Mouse (Mus musculus) heart, embryonic 16.5 days (tissue): ENCODE measurements around the gene Zc3hav1. TPM values are rescaled to one million over a fixed set of nuclear protein-coding genes. Genes with fewer than 3 reads are reported as not detected.

ENCODE experiments used
- ATAC-seq: fragments of 200-750 bp; cut with Nextera tagmentation; replicated peaks from 2 replicates; pipeline ENCODE4 v1.8.0; 2017; ENCODE audit warnings: moderate number of reproducible peaks; ENCODE audit not compliant: insufficient read depth, low FRiP score; ENCODE audit errors: extremely low read depth
- H3K27ac ChIP-seq: fragments of 300-500 bp; sonication (generic); 2 replicates; pipeline ENCODE4 v1.5.1; 2014; ENCODE audit warnings: mild to moderate bottlenecking, low read length, control low read depth, moderate library complexity
- H3K27me3 ChIP-seq: fragments of 300-500 bp; sonication (generic); 2 replicates; pipeline ENCODE4 v1.6.1; 2014; ENCODE audit warnings: low read length, mixed read lengths; ENCODE audit not compliant: control insufficient read depth, insufficient read depth
- H3K36me3 ChIP-seq: fragments of 300-500 bp; sonication (generic); 2 replicates; pipeline ENCODE4 v1.6.1; 2014; ENCODE audit not compliant: control insufficient read depth, insufficient read depth
- H3K4me1 ChIP-seq: fragments of 300-500 bp; sonication (generic); 2 replicates; pipeline ENCODE4 v1.6.1; 2014; ENCODE audit warnings: low read length, mixed read lengths; ENCODE audit not compliant: control insufficient read depth, insufficient read depth
- H3K4me2 ChIP-seq: fragments of 300-500 bp; sonication (generic); 2 replicates; pipeline ENCODE4 v1.6.1; 2014; ENCODE audit warnings: low read depth, mild to moderate bottlenecking, control low read depth, low read length
- H3K4me3 ChIP-seq: fragments of 300-500 bp; sonication (generic); 2 replicates; pipeline ENCODE4 v1.5.1; 2014; ENCODE audit warnings: mild to moderate bottlenecking, control low read depth, low read length
- H3K9ac ChIP-seq: fragments of 300-500 bp; sonication (generic); 2 replicates; pipeline ENCODE4 v1.6.1; 2014; ENCODE audit warnings: low read length, control low read depth
- H3K9me3 ChIP-seq: fragments of 300-500 bp; sonication (generic); replicated peaks from 2 replicates; pipeline ENCODE4 v1.6.1; 2016; ENCODE audit warnings: low read length; ENCODE audit not compliant: control insufficient read depth
- WGBS: fragments of 180-500 bp; shearing (Covaris S2); extraction: QIAGEN DNeasy Blood & Tissue Kit; methylation state at CpG from one replicate; pipeline ENCODE4 v1.1.7; 2014; 5-methylcytosine and 5-hydroxymethylcytosine counted together
- polyA plus RNA-seq: library from polyadenylated mRNA; unstranded; fragments of >200 nt; fragmentation: Nextera tagmentation; extraction: Ambion mirVana; gene quantifications from 2 replicates; pipeline ENCODE4 v1.2.1, GENCODE M21; 2015

The Zc3hav1 gene
- polyA plus RNA-seq, 1 experiment from 2014 or later: 12.4 TPM

DNA sequence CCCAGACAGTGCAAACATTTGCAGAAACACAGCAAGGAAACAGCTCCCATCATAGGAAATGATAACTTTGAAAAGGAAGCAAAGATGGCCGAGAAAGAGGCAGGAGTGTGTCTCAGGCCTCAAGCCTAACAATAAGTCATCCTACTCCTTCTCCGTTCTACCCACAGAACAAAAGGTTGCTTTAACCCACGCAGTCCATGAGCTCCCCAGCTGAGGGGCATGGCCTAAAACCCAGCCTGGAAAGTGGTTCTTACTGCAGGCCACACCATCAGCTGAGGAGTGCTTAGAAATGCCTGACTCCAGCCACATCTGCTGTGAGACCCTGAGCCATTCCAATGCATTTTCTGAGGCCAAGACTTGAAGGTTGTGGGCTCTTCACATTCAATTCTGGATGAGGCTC, 10.8 kb downstream of the Zc3hav1 start:
- ATAC-seq: no peak
- Histone ChIP-seq H3K9ac (no peak overlapping the region), H3K27ac (no peak overlapping the region), H3K4me1 (peaks cover 18% of the 10 kb centered on the region), H3K27me3 (no peaks in the 10 kb centered on the region), H3K4me3 (no peak overlapping the region), H3K4me2 (no peak overlapping the region), H3K36me3 (no peaks in the 10 kb centered on the region), H3K9me3 (no peaks in the 10 kb centered on the region)
- whole genome bisulfite sequencing: 68% methylated on average over 3 of the region's 3 CpGs

DNA sequence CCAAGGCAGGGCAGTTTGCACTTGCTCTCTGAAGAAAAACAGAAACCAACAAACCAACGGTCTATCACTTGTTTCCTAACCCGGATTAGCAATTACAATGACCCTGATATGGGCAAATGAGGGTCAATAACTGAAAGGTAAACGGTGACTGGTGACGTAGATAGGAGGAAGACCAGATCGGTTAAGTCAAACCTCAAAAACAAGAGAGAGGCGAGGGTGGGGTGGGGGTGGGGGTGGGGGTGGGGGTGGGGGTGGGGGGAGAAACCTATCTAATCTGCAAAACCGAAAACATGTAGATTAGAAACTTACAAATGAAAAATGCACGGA, 11.8 kb downstream of the Zc3hav1 start:
- no peak overlapping the region for H3K9ac ChIP-seq
- H3K4me2 ChIP-seq: peak overlapping the region; percentile 50
- WGBS: 41% methylated on average over 8 of the region's 8 CpGs

DNA sequence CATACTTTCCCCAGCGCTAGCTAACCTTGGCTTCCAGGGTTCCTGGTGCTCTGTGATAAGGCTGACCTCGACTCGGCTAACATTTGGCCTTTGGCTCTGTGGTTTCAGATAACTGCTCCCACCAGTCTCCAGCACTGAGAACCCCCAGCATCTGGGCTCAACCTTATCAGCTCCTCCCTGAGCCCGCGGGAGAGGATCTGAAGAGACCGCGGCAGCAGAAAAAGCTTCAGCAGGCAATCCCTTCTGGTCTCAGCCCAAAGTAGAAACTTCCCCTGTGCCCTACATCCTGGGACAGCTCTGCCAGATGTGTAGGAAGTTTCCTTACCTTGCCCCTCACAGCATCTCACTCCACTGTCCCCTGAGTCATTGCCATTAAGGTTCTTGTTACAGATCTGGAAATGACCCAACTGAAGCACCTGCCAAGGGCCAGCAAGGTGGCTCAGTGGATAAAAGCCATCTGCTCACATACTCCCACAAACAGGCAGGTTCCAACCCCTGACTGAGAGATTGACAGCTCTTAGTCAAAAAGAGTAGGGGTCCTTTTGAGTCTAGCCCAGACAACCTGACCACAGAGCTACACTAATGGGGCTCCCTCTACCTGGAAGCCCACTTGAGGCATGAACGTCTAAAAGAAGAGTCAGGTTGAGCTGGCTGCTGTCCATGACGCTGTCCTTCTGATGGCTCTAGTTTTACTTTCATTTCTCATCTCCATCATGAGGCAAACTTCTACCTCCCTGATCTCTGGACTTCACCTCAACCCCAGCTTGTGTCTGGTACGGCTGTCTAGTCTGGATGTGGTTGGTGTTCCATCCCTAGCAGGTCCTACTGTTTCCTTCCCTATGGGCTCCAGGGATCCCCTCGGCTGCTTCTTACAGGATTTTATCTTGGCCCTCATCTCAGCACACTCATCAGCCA, 12.4 kb downstream of the Zc3hav1 start:
- Histone ChIP-seq H3K27ac (0 out of 2 replicates have a peak overlapping the region, but pooled peaks have one; percentile 42), H3K4me1 (peaks cover 18% of the 10 kb centered on the region), H3K9me3 (no peaks in the 10 kb centered on the region), H3K4me2 (peak overlapping the region; percentile 50), H3K27me3 (no peaks in the 10 kb centered on the region), H3K9ac (0 out of 2 replicates have a peak overlapping the region, but pooled peaks have one; percentile 29), H3K36me3 (no peaks in the 10 kb centered on the region), H3K4me3 (peak overlapping the region; percentile 27)
- 16% methylated on average over 11 of the region's 11 CpGs for WGBS
- ATAC-seq: no peak

More for the DNA sequence above, 11.8 kb downstream of the Zc3hav1 start:
- Histone ChIP-seq H3K9me3 (no peaks in the 10 kb centered on the region), H3K4me1 (peaks cover 18% of the 10 kb centered on the region), H3K27me3 (no peaks in the 10 kb centered on the region), H3K4me3 (peak overlapping the region; percentile 27), H3K27ac (0 out of 2 replicates have a peak overlapping the region, but pooled peaks have one; percentile 42), H3K36me3 (no peaks in the 10 kb centered on the region)
- ATAC-seq: no peak

DNA sequence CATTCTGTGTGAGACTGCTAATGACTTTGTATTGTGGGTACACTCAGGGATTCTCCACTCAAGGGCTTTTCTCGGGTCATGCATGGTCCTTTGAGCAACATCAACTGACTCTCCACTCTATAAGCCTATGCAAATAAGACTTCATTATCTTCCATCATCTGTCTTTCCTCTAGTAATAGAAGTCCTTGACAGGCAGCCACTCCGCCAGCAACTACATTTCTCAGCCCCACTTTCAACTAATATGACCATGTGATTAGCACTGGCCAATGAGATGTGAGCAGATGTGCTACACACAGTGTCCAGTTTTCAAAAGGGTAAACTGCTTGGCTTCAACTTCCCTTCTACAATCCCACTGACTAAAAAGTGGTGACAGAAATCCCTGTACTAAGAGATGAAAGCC, 15.3 kb downstream of the Zc3hav1 start:
- no peaks in the 10 kb centered on the region for H3K27me3 ChIP-seq
- 64% methylated on average over 2 of the region's 2 CpGs for WGBS
- no peaks in the 10 kb centered on the region for H3K9me3 ChIP-seq
- H3K4me1 ChIP-seq: peaks cover 15% of the 10 kb centered on the region
- no peak overlapping the region for H3K4me3 ChIP-seq
- H3K4me2 ChIP-seq: no peak overlapping the region
- no peak overlapping the region for H3K27ac ChIP-seq
- ATAC-seq: no peak
- no peak overlapping the region for H3K9ac ChIP-seq
- H3K36me3 ChIP-seq: no peaks in the 10 kb centered on the region

DNA sequence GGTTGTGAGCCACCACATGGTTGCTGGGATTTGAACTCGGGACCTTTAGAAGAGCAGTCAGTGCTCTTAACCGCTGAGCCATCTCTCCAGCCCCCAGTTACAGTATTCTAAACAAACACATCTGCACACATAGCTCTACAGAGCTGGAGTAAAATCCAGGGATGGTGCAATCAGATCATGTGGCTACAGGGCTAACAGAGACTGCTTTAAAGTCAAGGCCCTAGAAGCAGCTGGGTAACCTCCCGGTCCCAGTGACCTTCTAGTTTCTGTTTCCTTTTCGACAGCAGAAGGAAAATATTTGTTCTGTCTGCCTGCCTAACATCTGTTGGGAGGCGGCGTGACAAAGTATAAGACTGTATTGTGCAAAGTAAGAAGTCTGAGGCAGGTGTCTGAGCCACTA, 16.5 kb downstream of the Zc3hav1 start:
- H3K27me3 ChIP-seq: no peaks in the 10 kb centered on the region
- 78% methylated on average over 6 of the region's 6 CpGs for WGBS
- no peak overlapping the region for H3K4me3 ChIP-seq
- H3K9ac ChIP-seq: no peak overlapping the region
- no peak for ATAC-seq
- no peak overlapping the region for H3K27ac ChIP-seq
- H3K9me3 ChIP-seq: no peaks in the 10 kb centered on the region
- H3K4me2 ChIP-seq: no peak overlapping the region
- 0 out of 2 replicates have a peak, but pooled peaks cover 4% of the 10 kb centered on the region for H3K36me3 ChIP-seq
- H3K4me1 ChIP-seq: peaks cover 10% of the 10 kb centered on the region

DNA sequence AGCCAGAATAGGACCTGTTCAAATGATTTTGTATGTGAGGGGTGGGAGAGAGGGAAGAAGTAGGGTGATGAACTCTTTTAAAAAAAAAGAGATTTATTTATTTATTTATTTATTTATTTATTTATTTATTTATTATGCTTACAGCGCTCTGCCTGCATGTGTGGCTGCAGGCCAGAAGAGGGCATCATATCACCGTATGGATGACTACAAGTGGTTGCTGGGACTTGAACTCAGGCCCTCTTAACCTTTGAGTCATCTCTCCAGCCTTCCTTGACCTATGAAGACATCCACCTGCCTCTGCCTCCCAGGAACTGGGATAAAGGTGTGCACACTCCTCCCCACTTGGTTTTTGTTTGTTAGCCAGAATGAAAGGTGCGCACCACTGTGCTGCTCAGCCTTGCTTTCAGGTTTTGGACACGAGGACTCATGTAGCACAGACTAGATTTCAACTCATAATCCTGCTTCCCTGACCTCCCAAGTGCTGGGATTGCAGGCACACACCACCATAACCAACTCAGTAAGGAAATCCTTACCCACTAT, 17.2 kb downstream of the Zc3hav1 start:
- 88% methylated on average over 4 of the region's 4 CpGs for WGBS
- Histone ChIP-seq H3K36me3 (0 out of 2 replicates have a peak, but pooled peaks cover 4% of the 10 kb centered on the region), H3K9me3 (no peaks in the 10 kb centered on the region), H3K27ac (no peak overlapping the region), H3K27me3 (no peaks in the 10 kb centered on the region), H3K4me3 (no peak overlapping the region), H3K4me2 (no peak overlapping the region), H3K4me1 (peaks cover 8% of the 10 kb centered on the region), H3K9ac (no peak overlapping the region)
- ATAC-seq: no peak

GRCm38 (mm10) chr6:38335264-38335663, 19.1 kb downstream of the Zc3hav1 start:
- H3K9ac ChIP-seq: no peak overlapping the region
- WGBS: 80% methylated on average over 6 of the region's 6 CpGs
- no peaks in the 10 kb centered on the region for H3K9me3 ChIP-seq

DNA sequence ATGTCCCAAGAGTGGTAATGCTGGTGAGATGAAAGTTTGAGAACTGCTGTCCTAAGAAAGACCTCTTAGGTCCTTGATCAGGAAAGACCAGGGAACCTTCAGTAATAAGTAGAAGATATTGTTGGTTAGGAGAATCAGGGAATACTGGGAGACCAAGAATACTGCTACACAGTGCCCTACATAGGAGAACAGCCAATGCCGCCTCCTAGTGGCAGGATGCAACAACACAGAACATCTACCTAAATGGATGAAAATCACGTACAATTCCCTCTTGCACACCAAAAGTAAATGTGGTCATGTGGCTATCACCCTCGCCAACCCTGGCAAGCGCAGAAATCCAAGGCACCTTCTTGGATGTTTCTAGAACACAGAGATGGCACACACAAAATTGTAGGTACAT, 27.8 kb downstream of the Zc3hav1 start:
- WGBS: 28% methylated on average over 4 of the region's 4 CpGs
- Histone ChIP-seq H3K27me3 (no peaks in the 10 kb centered on the region), H3K9me3 (no peaks in the 10 kb centered on the region), H3K4me1 (no peaks in the 10 kb centered on the region), H3K27ac (no peak overlapping the region), H3K9ac (no peak overlapping the region), H3K36me3 (peaks cover 16% of the 10 kb centered on the region), H3K4me3 (no peak overlapping the region), H3K4me2 (no peak overlapping the region)
- ATAC-seq: no peak

More at GRCm38 (mm10) chr6:38335264-38335663, 19.1 kb downstream of the Zc3hav1 start:
- H3K4me2 ChIP-seq: no peak overlapping the region
- H3K36me3 ChIP-seq: peaks cover 8% of the 10 kb centered on the region; the same call in 1 of the 2 replicates
- H3K27me3 ChIP-seq: no peaks in the 10 kb centered on the region
- ATAC-seq: no peak
- H3K4me3 ChIP-seq: no peak overlapping the region
- no peaks in the 10 kb centered on the region for H3K4me1 ChIP-seq
- no peak overlapping the region for H3K27ac ChIP-seq

- WGBS: 93% methylated on average over 9 of the region's 9 CpGs
- peaks cover 21% of the 10 kb centered on the region for H3K36me3 ChIP-seq
Observed at GRCm38 (mm10) chr6:38320621-38321020, 33.8 kb downstream of the Zc3hav1 start.

More at GRCm38 (mm10) chr6:38320621-38321020, 33.8 kb downstream of the Zc3hav1 start:
- no peak for ATAC-seq
- Histone ChIP-seq H3K9ac (no peak overlapping the region), H3K9me3 (no peaks in the 10 kb centered on the region), H3K27ac (no peak overlapping the region), H3K4me1 (no peaks in the 10 kb centered on the region), H3K4me2 (no peak overlapping the region), H3K4me3 (no peak overlapping the region), H3K27me3 (no peaks in the 10 kb centered on the region)
